Mouse (Mus musculus) olfactory bulb, adult 2 months (tissue): ENCODE data around the gene Cltb. TPM values are rescaled to one million over a fixed set of nuclear protein-coding genes. Genes with fewer than 3 reads are reported as not detected.

Source experiments
- H3K27ac ChIP-seq: fragments of 200-500 bp; 2 replicates; pipeline ENCODE4 v1.5.1; 2012; ENCODE audit warnings: low read depth, low read length; ENCODE audit not compliant: insufficient read depth
- H3K4me1 ChIP-seq: fragments of 200-500 bp; 2 replicates; pipeline ENCODE4 v1.6.1; 2012; ENCODE audit warnings: low read length; ENCODE audit not compliant: control insufficient read depth, insufficient read depth
- H3K4me3 ChIP-seq: fragments of 200-500 bp; 2 replicates; pipeline ENCODE4 v1.5.1; 2012; ENCODE audit warnings: mild to moderate bottlenecking, low read depth, low read length, moderate library complexity; ENCODE audit not compliant: insufficient read depth
- CTCF ChIP-seq: fragments of 200-500 bp; IDR thresholded peaks from 2 replicates; pipeline ENCODE4 v1.5.1; 2012; ENCODE audit warnings: low read depth, mild to moderate bottlenecking, low read length, moderate library complexity; ENCODE audit not compliant: insufficient read depth
- POLR2A ChIP-seq: fragments of 200-500 bp; IDR thresholded peaks from 2 replicates; pipeline ENCODE4 v1.6.1; 2012; ENCODE audit warnings: mild to moderate bottlenecking, low read depth, low read length, moderate library complexity; ENCODE audit not compliant: insufficient read depth
- WGBS: fragments of 180-500 bp; shearing (Covaris S2); methylation state at CpG from one replicate; pipeline ENCODE4 v1.1.7; 2018; 5-methylcytosine and 5-hydroxymethylcytosine counted together
- polyA plus RNA-seq: library from polyadenylated mRNA; stranded (reverse); fragments of >200 nt; gene quantifications from 2 replicates; pipeline ENCODE4 v1.2.4, GENCODE M21; 2012; ENCODE audit warnings: low replicate concordance; ENCODE audit not compliant: missing spikeins, insufficient read depth, insufficient read length

Gene Cltb
- polyA plus RNA-seq, 1 experiment: not detected

DNA sequence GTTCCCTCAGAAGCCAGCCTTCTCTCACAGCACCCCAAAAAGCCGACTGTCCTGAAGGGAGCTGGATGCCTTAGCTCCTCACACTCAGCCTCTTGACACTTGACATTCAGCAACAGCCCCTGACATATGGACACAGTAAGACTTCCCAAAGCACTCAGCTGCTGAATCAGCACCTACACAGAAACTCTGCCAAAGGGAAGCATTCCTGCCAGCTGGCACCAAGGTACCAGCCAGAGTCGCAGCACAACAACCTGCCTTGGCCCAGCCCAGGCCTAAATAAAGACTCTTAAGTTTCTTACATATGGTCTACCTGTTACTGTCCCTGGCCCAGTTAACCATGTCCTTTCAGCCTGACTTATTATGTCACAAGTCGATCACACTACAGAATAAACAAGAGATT is 54.3 kb downstream of the Cltb start:
- 78% methylated on average over 3 of the region's 3 CpGs for WGBS
- H3K27ac ChIP-seq: no peak overlapping the region
- TF ChIP-seq CTCF: no peak
- no peak for TF ChIP-seq POLR2A
- H3K4me1 ChIP-seq: no peaks in the 10 kb centered on the region; the same call in 1 of the 2 replicates
- H3K4me3 ChIP-seq: no peak overlapping the region

DNA sequence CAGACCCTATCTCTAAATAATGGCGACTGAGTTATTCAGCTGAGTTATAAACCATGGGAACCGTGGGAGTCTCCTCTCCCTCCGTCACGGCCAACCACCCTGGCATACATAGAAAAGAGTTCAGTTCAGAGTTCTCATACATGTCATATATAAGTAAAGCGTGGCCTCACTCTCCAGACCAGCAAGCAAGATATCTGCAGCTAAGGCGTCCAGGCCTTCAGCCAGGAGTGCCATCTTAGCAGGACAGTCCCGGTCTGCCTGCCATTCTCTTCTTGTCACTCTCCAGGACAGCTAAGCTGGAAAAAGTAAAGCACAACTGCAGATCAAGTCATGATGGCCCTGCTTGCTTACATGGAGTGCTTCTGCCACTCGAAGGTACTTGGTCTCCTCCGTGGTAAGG is 55.0 kb downstream of the Cltb start:
- H3K27ac ChIP-seq: no peak overlapping the region
- WGBS: 90% methylated on average over 9 of the region's 9 CpGs

DNA sequence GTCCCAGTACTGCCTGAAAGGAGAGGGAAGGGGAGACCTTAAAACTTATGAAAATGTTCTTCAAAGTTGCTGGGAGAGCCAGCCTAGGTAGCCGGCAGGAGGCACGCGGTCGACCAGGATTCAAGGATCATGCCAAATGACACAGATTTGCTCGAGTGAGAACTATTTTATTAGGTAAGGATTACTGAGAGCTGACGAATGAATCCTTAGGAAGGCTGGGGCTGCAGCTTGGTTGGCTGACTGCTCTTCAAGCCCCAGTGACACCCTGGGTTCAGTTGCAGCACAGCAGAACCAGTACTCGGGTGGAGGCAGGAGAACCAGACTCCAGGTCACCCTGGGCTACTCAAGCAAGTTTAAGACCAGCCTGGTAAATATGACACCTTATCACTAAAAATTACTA is 63.1 kb downstream of the Cltb start:
- Histone ChIP-seq H3K27ac (no peak overlapping the region), H3K4me3 (no peak overlapping the region), H3K4me1 (no peaks in the 10 kb centered on the region)
- TF ChIP-seq POLR2A: no peak
- no peak for TF ChIP-seq CTCF
- 87% methylated on average over 7 of the region's 7 CpGs for WGBS

More for the DNA sequence above, 55.0 kb downstream of the Cltb start:
- Histone ChIP-seq H3K4me1 (no peaks in the 10 kb centered on the region; the same call in 1 of the 2 replicates), H3K4me3 (no peak overlapping the region)
- TF ChIP-seq POLR2A: no peak
- no peak for TF ChIP-seq CTCF

Other genes with a start within 250 kb of the Cltb start
- not detected in 2 replicates for gene Cplx2, start 240.0 kb downstream of the Cltb start, polyA plus RNA-seq
- not detected in 2 replicates for gene Thoc3, start 142.5 kb downstream of the Cltb start, polyA plus RNA-seq
- not detected in 2 replicates for gene Simc1, start 107.6 kb downstream of the Cltb start, polyA plus RNA-seq
- gene 4833439L19Rik, start 45.9 kb downstream of the Cltb start, polyA plus RNA-seq: not detected in 2 replicates
- not detected in 2 replicates for gene Arl10, start 36.3 kb downstream of the Cltb start, polyA plus RNA-seq
- gene Nop16, start 21.3 kb downstream of the Cltb start, polyA plus RNA-seq: not detected in 2 replicates
- not detected in 2 replicates for gene Higd2a, start 21.1 kb downstream of the Cltb start, polyA plus RNA-seq
- not detected in 2 replicates for gene Faf2, start 10.4 kb upstream of the Cltb start, polyA plus RNA-seq
- gene Rnf44, start 82.6 kb upstream of the Cltb start, polyA plus RNA-seq: not detected in 2 replicates
- not detected in 2 replicates for gene Cdhr2, start 90.1 kb upstream of the Cltb start, polyA plus RNA-seq
- not detected in 2 replicates for gene Gprin1, start 138.5 kb upstream of the Cltb start, polyA plus RNA-seq
- not detected in 2 replicates for gene Sncb, start 155.3 kb upstream of the Cltb start, polyA plus RNA-seq
- not detected in 2 replicates for gene Eif4e1b, start 172.7 kb upstream of the Cltb start, polyA plus RNA-seq
- gene Tspan17, start 178.0 kb upstream of the Cltb start, polyA plus RNA-seq: not detected in 2 replicates